Comparison of ENCODE assay signal across 35 mouse cellular contexts in genomic region chr9:97660989-97661388, GRCm38 (mm10).
"Had no signal": no experiment of that assay in that cellular context is flagged by ENCODE, and none has a peak within 500 bp of the region (broad histone marks: within the 10 kb centered on the region; RNA-seq: fewer than 3 reads in every experiment).

No protein-coding gene starts in this region.

- ATAC-seq: hindbrain, embryonic 16.5 days; hindbrain, postnatal 0 days; inflammation-experienced regulatory T-cells, adult 6 months; intestine, embryonic 15.5 days; intestine, embryonic 16.5 days; intestine, postnatal 0 days had no signal

- H3K27me3 ChIP-seq: heart, embryonic 13.5 days; heart, embryonic 15.5 days; hindbrain, embryonic 12.5 days; hindbrain, embryonic 15.5 days; intestine, embryonic 15.5 days; kidney, embryonic 15.5 days had no signal

- H3K4me2 ChIP-seq: heart, embryonic 11.5 days; heart, embryonic 12.5 days; heart, embryonic 13.5 days; heart, embryonic 15.5 days; hindbrain, embryonic 12.5 days; hindbrain, embryonic 14.5 days; hindbrain, embryonic 15.5 days; intestine, embryonic 15.5 days; kidney, embryonic 15.5 days had no signal

- H3K4me3 ChIP-seq: heart, adult 2 months; heart, embryonic 10.5 days; heart, embryonic 12.5 days; heart, embryonic 13.5 days; heart, embryonic 15.5 days; hindbrain, embryonic 10.5 days; hindbrain, embryonic 12.5 days; hindbrain, embryonic 15.5 days; intestine, embryonic 15.5 days; kidney, embryonic 15.5 days; layer of hippocampus, adult 2 months had no signal

- H3K27ac ChIP-seq: heart, adult 2 months; heart, embryonic 10.5 days; heart, embryonic 13.5 days; heart, embryonic 15.5 days; hindbrain, embryonic 10.5 days; hindbrain, embryonic 12.5 days; hindbrain, embryonic 14.5 days; hindbrain, embryonic 15.5 days; hindbrain, postnatal 0 days; intestine, embryonic 15.5 days; kidney, embryonic 15.5 days; kidney, postnatal 0 days; layer of hippocampus, adult 2 months had no signal

- DNase-seq: heart, adult 2 months; heart, postnatal 10 days; heart, postnatal 14 days; heart, postnatal 36 days; heart, postnatal 4 days; kidney, adult 11 months; kidney, adult 18-20 months; kidney, adult 2 months; kidney, adult 8-10 months; kidney, adult 9 months; kidney, postnatal 10 days; kidney, postnatal 14 days; kidney, postnatal 25 days; kidney, postnatal 36 days; kidney, postnatal 4 days; layer of hippocampus, adult 9-11 months; layer of hippocampus, postnatal 36 days had no signal

- H3K36me3 ChIP-seq: heart, embryonic 10.5 days; heart, embryonic 12.5 days; heart, embryonic 13.5 days; heart, embryonic 15.5 days; hindbrain, embryonic 10.5 days; hindbrain, embryonic 12.5 days; hindbrain, embryonic 15.5 days; intestine, embryonic 15.5 days; kidney, embryonic 15.5 days had no signal

- H3K9me3 ChIP-seq: heart, embryonic 10.5 days; heart, embryonic 12.5 days; heart, embryonic 13.5 days; heart, embryonic 15.5 days; hindbrain, embryonic 10.5 days; hindbrain, embryonic 12.5 days; hindbrain, embryonic 15.5 days; intestine, embryonic 15.5 days; kidney, embryonic 15.5 days had no signal

- H3K4me1 ChIP-seq: heart, embryonic 13.5 days; hindbrain, embryonic 12.5 days; intestine, embryonic 15.5 days; kidney, embryonic 15.5 days had no signal

- H3K9ac ChIP-seq: heart, embryonic 12.5 days; heart, embryonic 13.5 days; heart, embryonic 15.5 days; hindbrain, embryonic 12.5 days; hindbrain, embryonic 14.5 days; hindbrain, embryonic 15.5 days; intestine, embryonic 15.5 days; kidney, embryonic 15.5 days had no signal
